Mouse (Mus musculus) lung, embryonic 16.5 days (tissue): ENCODE measurements around the gene Hoxd9. TPM values are rescaled to one million over a fixed set of nuclear protein-coding genes. Genes with fewer than 3 reads are reported as not detected.

ENCODE experiments used
- ATAC-seq: fragments of 200-750 bp; cut with Nextera tagmentation; 2 replicates; pipeline ENCODE4 v1.8.0; 2017; ENCODE audit warnings: low read depth, mild to moderate bottlenecking, moderate library complexity
- H3K27ac ChIP-seq: fragments of 300-500 bp; sonication (generic); 2 replicates; pipeline ENCODE4 v1.5.1; 2014; ENCODE audit warnings: mild to moderate bottlenecking, control low read depth, low read length
- H3K27me3 ChIP-seq: fragments of 300-500 bp; sonication (generic); 2 replicates; pipeline ENCODE4 v1.6.1; 2014; ENCODE audit warnings: low read depth, low read length, mixed read lengths; ENCODE audit not compliant: control insufficient read depth, insufficient read depth
- H3K36me3 ChIP-seq: fragments of 300-500 bp; sonication (generic); 2 replicates; pipeline ENCODE4 v1.6.1; 2014; ENCODE audit warnings: low read length; ENCODE audit not compliant: control insufficient read depth, insufficient read depth
- H3K4me1 ChIP-seq: fragments of 300-500 bp; sonication (generic); replicated peaks from 2 replicates; pipeline ENCODE4 v1.6.1; 2014; ENCODE audit warnings: low read length, mixed read lengths; ENCODE audit not compliant: control insufficient read depth, insufficient read depth
- H3K4me2 ChIP-seq: fragments of 300-500 bp; sonication (generic); 2 replicates; pipeline ENCODE4 v1.6.1; 2014; ENCODE audit warnings: low read depth, low read length, control low read depth
- H3K4me3 ChIP-seq: fragments of 300-500 bp; sonication (generic); 2 replicates; pipeline ENCODE4 v1.5.1; 2014; ENCODE audit warnings: mild to moderate bottlenecking, low read length, control low read depth
- H3K9ac ChIP-seq: fragments of 300-500 bp; sonication (generic); 2 replicates; pipeline ENCODE4 v1.6.1; 2014; ENCODE audit warnings: low read length, control low read depth
- H3K9me3 ChIP-seq: fragments of 300-500 bp; sonication (generic); 2 replicates; pipeline ENCODE4 v1.6.1; 2016; ENCODE audit warnings: low read length; ENCODE audit not compliant: control insufficient read depth
- WGBS: fragments of 180-500 bp; shearing (Covaris S2); extraction: QIAGEN DNeasy Blood & Tissue Kit; methylation state at CpG from one replicate; pipeline ENCODE4 v1.1.7; 2014; 5-methylcytosine and 5-hydroxymethylcytosine counted together
- polyA plus RNA-seq: library from polyadenylated mRNA; unstranded; fragments of >200 nt; fragmentation: Nextera tagmentation; extraction: Ambion mirVana; gene quantifications from 2 replicates; pipeline ENCODE4 v1.2.1, GENCODE M21; 2015

Gene Hoxd9
- polyA plus RNA-seq, 1 experiment from 2014 or later = 0.31 TPM

- peaks cover 5% of the 10 kb centered on the region for H3K4me1 ChIP-seq
- 2% methylated on average over 15 of the region's 15 CpGs for WGBS
- H3K27me3 ChIP-seq = peaks cover 86% of the 10 kb centered on the region
- no peak overlapping the region for H3K9ac ChIP-seq
- no peak overlapping the region for H3K27ac ChIP-seq
- no peaks in the 10 kb centered on the region for H3K36me3 ChIP-seq
- H3K4me2 ChIP-seq = no peak overlapping the region
- no peak for ATAC-seq
- H3K9me3 ChIP-seq = no peaks in the 10 kb centered on the region
- no peak overlapping the region for H3K4me3 ChIP-seq
These were observed 39.4 kb upstream of the Hoxd9 start for GRCm38 (mm10) chr2:74658024-74658666.

- H3K27ac ChIP-seq = no peak overlapping the region
- WGBS = 1% methylated on average over 47 of the region's 47 CpGs
- H3K4me2 ChIP-seq = no peak overlapping the region
- no peaks in the 10 kb centered on the region for H3K9me3 ChIP-seq
- no peak overlapping the region for H3K4me3 ChIP-seq
- H3K4me1 ChIP-seq = peaks cover 5% of the 10 kb centered on the region
- H3K9ac ChIP-seq = no peak overlapping the region
- peaks cover 90% of the 10 kb centered on the region for H3K27me3 ChIP-seq
- H3K36me3 ChIP-seq = no peaks in the 10 kb centered on the region
- ATAC-seq = no peak
These were observed 38.7 kb upstream of the Hoxd9 start for GRCm38 (mm10) chr2:74658667-74659371.

- H3K27ac ChIP-seq = no peak within 1 kb of the TSS
- no peaks in the 10 kb centered on the region for H3K9me3 ChIP-seq
- no peak within 1 kb of the TSS for H3K4me3 ChIP-seq
- 2% methylated on average over 28 of the region's 28 CpGs for WGBS
- H3K4me1 ChIP-seq = peaks cover 5% of the 10 kb centered on the region
- H3K27me3 ChIP-seq = peaks cover 90% of the 10 kb centered on the region
- H3K9ac ChIP-seq = no peak within 1 kb of the TSS
- H3K4me2 ChIP-seq = no peak within 1 kb of the TSS
- no peak for ATAC-seq
- no peaks in the 10 kb centered on the region for H3K36me3 ChIP-seq
These were observed 38.0 kb upstream of the Hoxd9 start, which contains the start of gene Evx2 for GRCm38 (mm10) chr2:74659507-74660005. Gene Evx2 (minus strand): TSS chr2:74659557.

- H3K4me3 ChIP-seq = no peak overlapping the region
- ATAC-seq = peak; percentile 23; the same call in 1 of the 2 replicates
- peaks cover 88% of the 10 kb centered on the region for H3K27me3 ChIP-seq
- H3K9ac ChIP-seq = no peak overlapping the region
- H3K4me2 ChIP-seq = no peak overlapping the region
- peaks cover 3% of the 10 kb centered on the region for H3K4me1 ChIP-seq
- WGBS = 3% methylated on average over 30 of the region's 30 CpGs
- no peak overlapping the region for H3K27ac ChIP-seq
- no peaks in the 10 kb centered on the region for H3K36me3 ChIP-seq
- H3K9me3 ChIP-seq = no peaks in the 10 kb centered on the region
These were observed 36.8 kb upstream of the Hoxd9 start for GRCm38 (mm10) chr2:74660421-74661375.

- H3K36me3 ChIP-seq = no peaks in the 10 kb centered on the region
- H3K27ac ChIP-seq = no peak overlapping the region
- H3K4me2 ChIP-seq = peak overlapping the region; percentile 17; the same call in 1 of the 2 replicates
- peaks cover 88% of the 10 kb centered on the region for H3K27me3 ChIP-seq
- H3K9ac ChIP-seq = no peak overlapping the region
- H3K4me1 ChIP-seq = no peaks in the 10 kb centered on the region
- under 1% methylated on average over 14 of the region's 14 CpGs for WGBS
- ATAC-seq = 0 out of 2 replicates have a peak, but pooled peaks have one; percentile 28
- no peaks in the 10 kb centered on the region for H3K9me3 ChIP-seq
- peak overlapping the region; percentile 3; the same call in 1 of the 2 replicates for H3K4me3 ChIP-seq
These were observed 35.8 kb upstream of the Hoxd9 start for GRCm38 (mm10) chr2:74661685-74662084.

- Histone ChIP-seq H3K4me2 (no peak overlapping the region), H3K4me3 (no peak overlapping the region), H3K9me3 (no peaks in the 10 kb centered on the region), H3K9ac (no peak overlapping the region), H3K27me3 (peaks cover 92% of the 10 kb centered on the region), H3K36me3 (no peaks in the 10 kb centered on the region), H3K27ac (no peak overlapping the region), H3K4me1 (peaks cover 5% of the 10 kb centered on the region; the same call in 1 of the 2 replicates)
- 3% methylated on average over 18 of the region's 18 CpGs for WGBS
- no peak for ATAC-seq
These were observed 34.1 kb upstream of the Hoxd9 start for GRCm38 (mm10) chr2:74663291-74663925.

- 7% methylated on average over 7 of the region's 7 CpGs for WGBS
- H3K9me3 ChIP-seq = no peaks in the 10 kb centered on the region
- no peak for ATAC-seq
- H3K27ac ChIP-seq = no peak overlapping the region
- H3K27me3 ChIP-seq = peaks cover 91% of the 10 kb centered on the region
- H3K9ac ChIP-seq = no peak overlapping the region
- H3K36me3 ChIP-seq = no peaks in the 10 kb centered on the region
- peaks cover 8% of the 10 kb centered on the region; the same call in 1 of the 2 replicates for H3K4me1 ChIP-seq
- no peak overlapping the region for H3K4me2 ChIP-seq
- H3K4me3 ChIP-seq = no peak overlapping the region
These were observed 31.1 kb upstream of the Hoxd9 start for GRCm38 (mm10) chr2:74666411-74666810.

GRCm38 (mm10) chr2:74667191-74667841 lies 30.2 kb upstream of the Hoxd9 start:
- Histone ChIP-seq H3K4me1 (peaks cover 8% of the 10 kb centered on the region; the same call in 1 of the 2 replicates), H3K9ac (no peak overlapping the region), H3K27ac (no peak overlapping the region), H3K4me2 (no peak overlapping the region), H3K36me3 (no peaks in the 10 kb centered on the region), H3K9me3 (no peaks in the 10 kb centered on the region), H3K4me3 (no peak overlapping the region; the same call in 1 of the 2 replicates), H3K27me3 (peaks cover 91% of the 10 kb centered on the region)
- 0 out of 2 replicates have a peak, but pooled peaks have one; percentile 8 for ATAC-seq
- WGBS = 3% methylated on average over 36 of the region's 36 CpGs
